Mouse (Mus musculus) lung, postnatal 4 days (tissue): ENCODE data around the gene Cmtm2a.
"Not testable (repeated sequence)": the region's sequence is repeated elsewhere in the genome, so short reads cannot be mapped to it uniquely, and the experiment has no call there.

Source experiments
- DNase-seq, 2 experiments: peaks; one replicate each; pipeline ENCODE4 v3.0.0; 2021

Gene Cmtm2a

DNA sequence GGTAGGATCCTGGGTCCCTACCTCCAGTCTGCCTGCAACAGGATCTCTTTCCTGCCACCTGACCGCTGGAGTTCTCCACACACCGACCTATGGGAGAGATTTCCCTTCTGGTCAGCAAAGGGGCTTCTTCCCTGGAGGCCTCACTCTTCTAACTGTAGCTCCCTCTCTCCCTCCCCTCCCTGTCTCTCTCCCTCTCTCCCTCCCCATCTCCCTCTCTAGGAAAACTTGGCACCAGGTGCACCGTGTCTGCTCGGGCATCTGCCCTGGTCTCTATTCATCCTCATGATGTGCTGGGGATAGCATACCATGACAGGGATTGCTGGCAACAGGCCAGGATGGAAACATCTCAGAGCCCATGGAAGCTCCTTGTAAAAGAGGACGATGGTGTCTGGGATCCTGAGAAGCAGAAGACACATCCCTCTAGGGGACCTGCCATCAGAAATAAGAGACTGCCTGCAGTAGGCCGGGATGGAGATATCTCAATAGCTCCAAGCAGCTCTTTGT lies 24.0 kb downstream of the Cmtm2a start:
- DNase-seq, result no peak

GRCm38 (mm10) chr8:104268368-104268767 lies 24.6 kb downstream of the Cmtm2a start:
- DNase-seq, result no peak

DNA sequence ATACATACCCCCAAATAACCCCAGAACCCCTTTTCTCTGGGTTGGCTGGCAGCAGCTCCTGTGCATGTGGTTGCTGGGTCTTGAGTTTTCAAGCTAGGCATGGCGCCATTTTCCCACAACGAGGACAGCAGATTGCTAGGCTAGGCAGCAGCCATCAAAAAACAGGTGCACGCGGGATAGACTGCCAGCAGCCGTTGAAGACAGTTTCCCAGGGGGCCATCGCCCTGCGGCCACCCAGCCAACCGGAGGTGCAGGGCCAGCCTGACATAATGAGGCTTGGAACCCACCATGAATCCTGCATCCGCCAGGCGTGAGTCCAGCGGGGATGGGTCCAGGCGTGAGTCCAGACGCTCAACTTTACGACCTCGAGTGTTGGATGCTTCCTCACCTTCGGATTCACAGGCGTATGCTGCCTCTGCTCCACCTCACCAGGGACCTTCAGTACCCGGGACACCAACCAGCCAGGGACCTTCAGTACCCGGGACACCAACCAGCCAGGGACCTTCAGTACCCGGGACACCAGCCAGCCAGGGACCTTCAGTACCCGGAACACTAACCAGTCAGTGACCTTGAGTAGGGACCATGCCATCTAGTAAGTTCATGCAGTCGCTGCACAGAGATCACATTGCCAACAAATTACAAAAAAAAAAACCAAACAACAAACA lies 28.6 kb downstream of the Cmtm2a start:
- DNase-seq, result not testable (repeated sequence)

DNA sequence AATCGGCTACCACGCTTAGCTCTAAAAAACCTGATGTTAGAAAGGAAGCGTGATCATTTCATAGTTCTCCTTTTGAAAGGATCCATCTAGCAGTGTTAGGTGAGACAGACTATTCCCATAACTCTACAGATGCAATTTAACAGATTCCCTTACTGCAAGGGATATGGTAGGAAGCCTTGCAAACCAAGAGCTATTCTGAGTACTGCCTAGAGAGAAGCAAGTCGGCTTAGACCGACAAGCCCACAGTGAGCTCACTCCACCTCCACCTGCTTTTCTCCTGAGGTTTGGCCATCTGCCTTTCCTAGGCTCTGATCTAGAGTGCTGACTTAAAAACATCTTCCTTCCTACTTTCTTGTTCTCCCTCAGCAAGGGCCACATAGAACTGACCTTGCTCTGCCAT lies 31.2 kb downstream of the Cmtm2a start:
- not testable (repeated sequence) for DNase-seq

DNA sequence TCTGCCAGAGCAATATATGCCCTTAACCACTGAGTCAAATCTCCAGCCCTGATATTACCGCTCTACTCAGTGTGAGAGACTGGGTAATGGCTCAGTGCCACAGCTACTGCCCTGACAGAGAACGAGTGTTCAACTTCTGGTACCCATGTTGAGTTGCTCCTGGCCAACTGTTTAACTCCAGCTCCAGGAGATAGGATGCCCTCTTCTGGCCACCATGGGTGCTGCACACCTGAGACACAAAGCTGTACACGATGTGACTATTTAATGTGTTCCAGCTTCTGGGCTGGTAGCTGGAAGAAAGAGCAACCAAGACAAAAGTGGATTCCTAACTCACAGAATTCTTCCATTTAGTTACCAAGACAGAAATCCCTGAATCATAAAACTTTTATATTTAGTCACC lies 40.0 kb downstream of the Cmtm2a start:
- DNase-seq, result peak; percentile 24 to 43

GRCm38 (mm10) chr8:104251461-104251860 lies 41.5 kb downstream of the Cmtm2a start:
- no peak for DNase-seq

GRCm38 (mm10) chr8:104250439-104251367 lies 42.3 kb downstream of the Cmtm2a start, which contains the start of gene Cklf:
Gene Cklf, plus strand, starts transcription at chr8:104250861.
- peak; percentile 89 to 91 for DNase-seq

DNA sequence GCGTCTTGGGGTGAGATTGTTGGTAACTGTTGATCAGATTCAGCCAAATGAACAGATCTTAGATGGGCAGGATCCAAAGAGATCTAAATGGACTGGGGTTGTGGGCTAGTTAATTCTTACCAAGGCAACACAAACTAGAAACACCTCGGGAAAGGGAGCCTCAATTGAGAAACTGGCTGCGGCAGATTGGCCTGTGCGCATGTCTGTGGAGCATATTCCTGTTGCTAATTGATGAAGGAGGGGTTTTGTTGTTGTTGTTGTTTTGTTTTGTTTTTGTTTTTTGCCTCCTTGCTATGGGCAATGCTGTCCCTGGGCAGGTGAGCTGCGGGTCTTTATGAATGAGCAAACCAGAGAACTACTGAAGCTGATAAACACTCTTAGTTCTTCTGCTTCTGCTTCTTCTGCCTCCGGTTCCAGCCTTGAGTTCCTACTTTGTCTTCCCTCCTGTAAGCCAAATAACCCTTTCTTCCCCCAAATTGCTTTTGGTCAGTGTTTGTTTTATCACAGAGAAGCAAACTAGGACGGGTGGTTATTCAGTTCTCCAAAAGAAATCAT lies 43.5 kb downstream of the Cmtm2a start:
- DNase-seq, result no peak

DNA sequence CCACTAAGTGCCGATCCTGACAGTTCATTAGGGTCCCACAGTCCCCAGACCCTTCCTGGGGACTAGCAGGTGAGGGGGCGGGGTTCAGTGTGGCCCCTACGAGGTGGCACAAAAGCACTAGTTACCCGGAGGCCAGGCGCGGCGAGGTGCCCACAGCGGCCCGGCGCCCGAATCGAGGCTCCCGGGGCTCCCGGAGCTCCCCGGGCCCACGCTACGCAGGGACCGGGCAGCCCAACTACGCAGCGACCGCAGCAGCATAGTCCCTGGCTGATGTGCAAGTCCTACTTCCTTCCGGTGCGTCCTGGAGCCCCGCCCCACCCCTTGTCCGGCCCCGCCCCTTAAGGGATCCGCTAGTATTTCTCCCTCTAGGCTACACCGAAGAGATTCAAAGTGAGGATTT lies 44.7 kb downstream of the Cmtm2a start, which contains the start of gene Tk2:
Tk2 (minus strand) TSS at position 283 of the 400 bp plus-strand sequence.
- DNase-seq, result peak; percentile 82 to 83

DNA sequence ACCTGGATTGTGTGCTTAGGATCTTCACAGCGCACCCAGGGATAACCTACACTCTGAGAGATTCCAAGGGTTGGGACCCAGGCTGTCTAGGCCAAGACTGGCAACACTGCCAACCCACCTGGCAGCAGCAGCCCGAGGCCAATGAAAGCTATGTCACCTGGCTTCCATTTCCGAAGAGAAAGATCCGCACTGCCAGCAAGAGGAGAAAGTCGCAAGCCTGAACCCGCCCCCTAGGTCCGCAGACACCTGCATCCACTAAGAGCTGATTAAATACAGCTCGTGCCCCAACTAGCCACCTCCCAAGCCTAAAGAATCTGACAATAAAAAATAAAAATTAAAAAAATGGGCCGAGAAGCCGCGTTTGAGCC lies 45.1 kb downstream of the Cmtm2a start:
- no peak for DNase-seq

DNA sequence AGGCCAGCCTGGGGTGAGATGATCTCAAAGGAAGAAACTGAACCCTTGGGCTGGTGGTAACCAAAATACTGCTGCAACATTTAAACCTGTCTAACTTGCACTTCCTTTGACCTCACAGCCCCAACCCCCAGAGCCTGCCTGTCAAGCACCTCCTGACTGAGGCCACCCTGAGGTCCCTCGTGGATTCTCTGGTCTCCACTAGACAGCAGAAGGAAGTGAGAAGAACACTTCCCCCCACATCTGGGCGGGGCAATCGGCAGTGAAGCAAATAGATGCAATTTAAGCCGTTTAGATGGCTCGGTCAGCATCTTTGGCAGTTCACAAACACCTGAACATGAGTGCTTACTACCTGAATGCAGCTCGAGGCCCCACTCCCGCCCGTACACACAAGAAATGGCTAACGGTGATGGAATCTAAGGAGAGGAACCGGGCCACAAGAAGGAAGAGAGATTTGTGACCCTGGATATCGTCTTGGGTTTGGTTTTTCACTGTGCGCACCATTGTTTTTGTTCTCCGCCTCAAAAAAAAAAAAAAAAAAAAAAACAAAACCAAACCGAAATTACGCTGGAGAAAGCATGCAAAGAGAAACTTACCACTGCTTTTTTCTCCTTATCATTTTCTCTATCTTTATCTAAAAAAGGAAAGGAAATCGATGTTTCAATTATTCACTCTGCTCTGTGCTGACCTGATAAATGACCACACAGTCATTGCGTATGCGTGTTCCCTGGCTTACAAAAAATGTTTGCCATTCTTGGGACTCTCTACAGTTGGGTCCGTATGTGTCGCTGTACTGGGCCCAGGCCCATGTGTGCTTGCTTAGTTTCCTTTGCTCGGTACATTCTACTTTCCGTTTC lies 45.7 kb downstream of the Cmtm2a start:
- DNase-seq, result peak; percentile 62 to 67

DNA sequence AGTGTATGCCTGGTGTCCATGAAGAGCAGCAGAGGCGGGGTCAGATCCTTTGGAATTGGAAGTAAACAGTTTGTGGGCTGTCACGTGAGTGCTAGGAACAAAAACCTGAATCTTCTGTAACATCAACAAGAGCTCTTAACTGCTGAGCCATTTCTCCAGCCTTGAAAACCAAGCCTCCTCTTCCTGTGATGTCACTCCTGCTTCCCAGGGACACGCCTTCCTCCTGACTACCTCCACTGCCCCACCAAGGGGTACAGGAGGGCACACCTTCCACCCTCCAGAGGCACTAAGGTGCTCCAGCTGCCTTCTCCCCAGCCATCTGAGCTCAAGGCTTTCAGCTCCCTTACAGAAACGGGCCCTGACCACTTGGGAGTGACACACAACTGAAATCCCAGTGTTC lies 46.4 kb downstream of the Cmtm2a start:
- DNase-seq, result no peak

- DNase-seq, result no peak
Measured at GRCm38 (mm10) chr8:104242038-104242644, 50.8 kb downstream of the Cmtm2a start.

DNA sequence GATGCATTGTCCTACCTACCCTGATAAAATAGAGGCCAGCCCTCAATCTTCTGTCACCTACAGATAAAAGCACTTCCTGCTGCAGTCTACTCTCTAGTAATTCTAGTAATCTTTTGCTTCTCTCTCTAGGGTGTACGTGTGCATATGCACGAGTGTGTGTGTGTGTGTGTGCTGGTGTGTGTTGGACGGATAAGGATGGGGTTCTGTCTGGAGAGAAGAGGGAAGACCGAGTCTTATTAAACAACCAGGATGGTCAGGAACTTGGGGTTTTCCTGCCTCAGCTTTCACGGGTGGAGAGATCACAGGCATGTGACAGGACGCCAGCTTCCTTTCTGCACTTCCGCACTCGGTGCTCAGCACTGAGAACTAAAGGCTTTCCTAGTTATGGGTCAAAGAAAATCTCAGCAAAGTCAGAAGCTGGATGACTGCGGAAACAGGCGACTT lies 53.5 kb downstream of the Cmtm2a start:
- no peak for DNase-seq

GRCm38 (mm10) chr8:104234573-104234972 lies 58.4 kb downstream of the Cmtm2a start:
- DNase-seq, result peak in 1 of 2 experiments; percentile 16

DNA sequence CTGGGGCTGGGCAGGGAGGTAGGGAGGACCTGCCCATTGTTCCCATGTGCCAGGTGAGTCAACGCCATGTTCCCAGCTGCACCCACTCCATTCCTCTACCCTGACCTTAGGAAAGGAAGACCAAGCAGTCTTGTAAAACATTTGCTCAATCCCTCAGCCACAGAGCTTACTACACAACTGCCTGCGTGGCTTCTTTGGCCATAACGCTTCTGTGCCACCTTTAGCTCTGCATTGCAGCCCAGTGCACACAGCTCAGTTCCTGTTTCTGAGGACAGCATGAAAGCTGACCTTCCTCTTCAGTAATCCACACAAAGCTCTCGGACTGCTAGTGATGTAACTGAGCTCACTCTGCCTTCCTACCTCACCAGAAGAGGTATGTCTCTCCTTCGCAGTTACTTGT lies 60.1 kb downstream of the Cmtm2a start:
- peak; percentile 44 to 49 for DNase-seq

GRCm38 (mm10) chr8:104232039-104232438 lies 60.9 kb downstream of the Cmtm2a start:
- no peak for DNase-seq
